Mouse (Mus musculus) hindbrain, embryonic 12.5 days (tissue): Measurements from ENCODE around the gene Pglyrp1. TPM values are rescaled to one million over a fixed set of nuclear protein-coding genes. Genes with fewer than 3 reads are reported as not detected.
A peak's percentile ranks its signal among the peaks of the same experiment; 100 is the strongest.

Source experiments
- ATAC-seq: fragments of 200-750 bp; cut with Nextera tagmentation; 2 replicates; pipeline ENCODE4 v1.8.0; 2017; ENCODE audit warnings: moderate TSS enrichment; ENCODE audit not compliant: low FRiP score
- H3K27ac ChIP-seq: fragments of 300-500 bp; sonication (generic); 2 replicates; pipeline ENCODE4 v1.5.1; 2016; ENCODE audit warnings: mild to moderate bottlenecking
- H3K27me3 ChIP-seq: fragments of 300-500 bp; sonication (generic); 2 replicates; pipeline ENCODE4 v1.6.1; 2016; ENCODE audit warnings: mild to moderate bottlenecking
- H3K36me3 ChIP-seq: fragments of 300-500 bp; sonication (generic); 2 replicates; pipeline ENCODE4 v1.6.1; 2016; ENCODE audit warnings: mild to moderate bottlenecking
- H3K4me1 ChIP-seq: fragments of 300-500 bp; sonication (generic); 2 replicates; pipeline ENCODE4 v1.6.1; 2016
- H3K4me2 ChIP-seq: fragments of 300-500 bp; sonication (generic); replicated peaks from 2 replicates; pipeline ENCODE4 v1.6.1; 2016; ENCODE audit warnings: mild to moderate bottlenecking
- H3K4me3 ChIP-seq: fragments of 300-500 bp; sonication (generic); 2 replicates; pipeline ENCODE4 v1.5.1; 2016; ENCODE audit warnings: mild to moderate bottlenecking
- H3K9ac ChIP-seq: fragments of 300-500 bp; sonication (generic); 2 replicates; pipeline ENCODE4 v1.6.1; 2016; ENCODE audit warnings: mild to moderate bottlenecking, moderate library complexity
- H3K9me3 ChIP-seq: fragments of 300-500 bp; sonication (generic); replicated peaks from 2 replicates; pipeline ENCODE4 v1.6.1; 2016; ENCODE audit warnings: mild to moderate bottlenecking
- WGBS: fragments of 180-500 bp; shearing (Covaris S2); methylation state at CpG from one replicate; pipeline ENCODE4 v1.1.7; 2016; 5-methylcytosine and 5-hydroxymethylcytosine counted together
- polyA plus RNA-seq: library from polyadenylated mRNA; unstranded; fragments of >200 nt; fragmentation: Nextera tagmentation; extraction: Ambion mirVana; gene quantifications from 2 replicates; pipeline ENCODE4 v1.2.1, GENCODE M21; 2016

Gene Pglyrp1
- polyA plus RNA-seq, 1 experiment from 2014 or later: 2.9 TPM

DNA sequence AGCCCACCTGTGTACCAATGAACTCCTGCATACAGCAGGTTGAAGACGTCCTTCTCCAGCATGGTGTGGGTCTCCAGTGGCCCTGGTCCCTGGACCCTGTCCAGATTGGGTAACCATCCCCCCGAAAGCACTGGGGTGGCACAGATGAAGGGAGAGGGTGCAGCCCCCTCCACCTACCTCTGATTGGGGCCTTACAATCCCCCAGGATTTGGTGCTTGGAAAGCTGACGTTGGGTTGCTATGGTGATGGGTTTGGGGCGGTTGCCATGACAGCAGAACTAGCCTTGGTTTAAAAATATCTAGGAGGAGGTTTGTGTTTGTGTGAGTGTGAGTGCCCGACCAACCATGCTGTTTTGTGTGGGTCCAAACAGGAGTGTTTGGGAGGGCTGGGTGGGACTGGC is 51.7 kb downstream of the Pglyrp1 start:
- no peaks in the 10 kb centered on the region for H3K36me3 ChIP-seq
- no peak overlapping the region for H3K9ac ChIP-seq
- peaks cover 54% of the 10 kb centered on the region for H3K4me1 ChIP-seq
- peak overlapping the region; percentile 83 for H3K4me2 ChIP-seq
- ATAC-seq: 0 out of 2 replicates have a peak, but pooled peaks have one; percentile 1
- no peaks in the 10 kb centered on the region for H3K9me3 ChIP-seq
- H3K27me3 ChIP-seq: peaks cover 13% of the 10 kb centered on the region
- H3K4me3 ChIP-seq: 0 out of 2 replicates have a peak overlapping the region, but pooled peaks have one; percentile 12
- H3K27ac ChIP-seq: peak overlapping the region; percentile 95
- WGBS: 28% methylated on average over 5 of the region's 5 CpGs

DNA sequence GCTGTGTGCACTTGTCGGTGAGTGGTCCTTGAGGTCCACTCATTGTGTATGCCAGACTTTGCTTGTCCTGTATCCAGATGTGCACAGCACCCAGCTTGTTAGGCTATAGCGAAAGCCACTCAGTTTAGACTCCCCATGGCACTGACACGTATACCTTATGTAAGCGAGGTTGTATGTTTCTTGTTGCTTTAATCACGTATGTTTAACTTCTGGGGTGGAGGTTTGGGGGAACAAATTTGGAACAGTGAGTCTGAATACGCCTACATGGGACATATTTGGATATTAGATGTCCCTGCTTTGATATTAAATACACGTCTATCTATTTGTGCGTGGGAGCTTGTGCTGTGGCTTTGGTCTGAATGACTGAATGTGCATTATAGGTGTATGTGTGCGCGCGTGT is 52.1 kb downstream of the Pglyrp1 start:
- no peaks in the 10 kb centered on the region for H3K36me3 ChIP-seq
- H3K9ac ChIP-seq: peak overlapping the region; percentile 13; the same call in 1 of the 2 replicates
- no peak for ATAC-seq
- no peaks in the 10 kb centered on the region for H3K9me3 ChIP-seq
- peak overlapping the region; percentile 12; the same call in 1 of the 2 replicates for H3K4me3 ChIP-seq
- whole genome bisulfite sequencing: 61% methylated on average over 11 of the region's 11 CpGs
- peaks cover 13% of the 10 kb centered on the region for H3K27me3 ChIP-seq
- peak overlapping the region; percentile 83 for H3K4me2 ChIP-seq
- peak overlapping the region; percentile 95 for H3K27ac ChIP-seq
- H3K4me1 ChIP-seq: peaks cover 58% of the 10 kb centered on the region

DNA sequence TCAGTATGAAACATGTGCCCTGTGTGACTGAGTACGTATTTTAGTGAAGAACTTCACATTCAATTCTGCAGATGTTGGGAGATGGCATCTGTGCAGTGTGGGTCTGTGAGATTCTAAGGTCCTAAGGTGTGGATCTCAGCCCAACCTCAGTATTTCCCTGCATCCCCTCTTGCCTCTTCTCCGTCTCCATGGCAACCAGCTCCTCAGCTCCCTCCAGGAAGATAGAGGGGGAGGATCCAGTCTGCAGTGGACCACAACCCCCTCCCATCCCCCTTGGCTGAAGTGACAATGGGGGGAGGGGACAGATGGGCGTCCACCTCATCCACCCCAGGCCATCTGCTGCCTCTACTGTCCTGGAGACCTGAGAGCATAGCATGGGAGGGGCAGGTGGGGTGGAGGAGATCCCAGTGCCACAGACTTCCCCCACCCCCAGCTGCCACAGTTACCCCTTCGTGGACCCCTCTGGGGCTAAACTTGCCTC is 52.6 kb downstream of the Pglyrp1 start:
- peak overlapping the region; percentile 95 for H3K27ac ChIP-seq
- H3K9ac ChIP-seq: peak overlapping the region; percentile 13; the same call in 1 of the 2 replicates
- H3K4me3 ChIP-seq: peak overlapping the region; percentile 12; the same call in 1 of the 2 replicates
- peaks cover 13% of the 10 kb centered on the region for H3K27me3 ChIP-seq
- peaks cover 61% of the 10 kb centered on the region for H3K4me1 ChIP-seq
- H3K9me3 ChIP-seq: no peaks in the 10 kb centered on the region
- 18% methylated on average over 4 of the region's 4 CpGs for WGBS
- ATAC-seq: peak; percentile 35
- H3K36me3 ChIP-seq: no peaks in the 10 kb centered on the region
- H3K4me2 ChIP-seq: peak overlapping the region; percentile 83

DNA sequence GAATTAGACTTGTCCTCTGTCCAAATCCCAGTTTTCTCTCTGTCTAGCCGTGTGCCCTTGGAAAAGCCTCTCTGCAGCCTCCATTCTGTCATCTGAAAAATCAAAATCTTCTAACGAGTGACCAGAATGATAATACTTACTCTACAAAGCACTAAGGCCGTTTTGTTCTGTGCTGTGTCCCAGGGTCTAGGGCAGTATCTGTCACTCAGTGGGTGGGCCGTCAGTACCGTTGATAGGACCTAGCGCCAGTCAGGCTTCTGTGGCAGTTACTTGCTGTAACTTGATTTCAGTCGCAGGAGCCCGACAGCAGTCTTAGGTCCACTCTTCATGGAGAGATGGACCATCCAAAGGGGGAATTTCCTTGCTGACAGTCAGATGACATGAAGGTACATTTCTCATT is 53.2 kb downstream of the Pglyrp1 start:
- WGBS: 3% methylated on average over 8 of the region's 8 CpGs
- Histone ChIP-seq H3K9me3 (no peaks in the 10 kb centered on the region), H3K27me3 (peaks cover 13% of the 10 kb centered on the region), H3K4me1 (peaks cover 67% of the 10 kb centered on the region), H3K4me2 (peak overlapping the region; percentile 83), H3K27ac (peak overlapping the region; percentile 95), H3K36me3 (no peaks in the 10 kb centered on the region), H3K9ac (no peak overlapping the region), H3K4me3 (0 out of 2 replicates have a peak overlapping the region, but pooled peaks have one; percentile 12)
- ATAC-seq: no peak

DNA sequence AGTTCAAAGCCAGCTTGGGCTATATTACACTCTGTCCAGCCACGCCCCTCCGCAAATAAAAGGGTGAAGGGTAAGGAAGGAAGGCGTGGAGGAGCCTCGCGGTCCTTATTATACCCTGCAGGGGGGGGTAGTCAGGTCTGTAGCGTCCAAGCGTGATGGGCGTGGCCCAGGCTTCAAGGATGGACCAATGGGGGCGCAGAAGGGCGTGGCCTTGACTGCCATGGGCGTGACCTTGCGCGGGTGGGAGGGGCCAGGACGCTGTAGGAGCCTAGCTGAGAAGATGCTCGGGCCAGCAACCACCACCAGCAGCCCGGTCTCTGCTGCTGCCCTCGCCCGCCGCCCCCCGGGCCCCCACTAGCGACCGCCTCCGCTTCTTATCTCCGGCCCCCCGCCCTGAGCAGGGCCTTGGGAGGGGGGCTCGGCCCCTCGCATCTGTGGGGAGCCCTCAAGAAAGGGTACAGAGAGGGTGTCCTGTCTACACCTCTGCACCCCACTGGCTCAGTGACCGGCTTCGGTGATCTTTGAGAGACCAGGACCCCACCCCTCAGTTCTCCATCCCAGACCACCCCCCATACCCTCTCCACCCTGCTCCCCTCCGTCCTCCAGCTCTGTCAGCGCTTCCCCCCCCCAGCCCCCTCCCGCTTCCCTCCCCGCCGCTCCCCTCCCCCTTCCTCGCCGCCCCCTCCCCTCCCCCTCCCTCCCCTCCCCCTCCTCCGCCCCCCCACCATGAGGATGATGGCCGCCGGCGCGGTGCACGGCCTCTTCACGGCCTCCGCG is 54.2 kb downstream of the Pglyrp1 start, which contains the start of gene Nova2:
Gene Nova2, plus strand, starts transcription at position 727 of the 777 bp plus-strand sequence.
- Histone ChIP-seq H3K4me1 (peaks cover 72% of the 10 kb centered on the region), H3K4me3 (peak within 1 kb of the TSS; percentile 93), H3K4me2 (peak within 1 kb of the TSS; percentile 83), H3K27me3 (peaks cover 13% of the 10 kb centered on the region), H3K9ac (peak within 1 kb of the TSS; percentile 100), H3K9me3 (no peaks in the 10 kb centered on the region), H3K27ac (peak within 1 kb of the TSS; percentile 95), H3K36me3 (no peaks in the 10 kb centered on the region)
- ATAC-seq: peak; percentile 87
- under 1% methylated on average over 28 of the region's 45 CpGs for WGBS

DNA sequence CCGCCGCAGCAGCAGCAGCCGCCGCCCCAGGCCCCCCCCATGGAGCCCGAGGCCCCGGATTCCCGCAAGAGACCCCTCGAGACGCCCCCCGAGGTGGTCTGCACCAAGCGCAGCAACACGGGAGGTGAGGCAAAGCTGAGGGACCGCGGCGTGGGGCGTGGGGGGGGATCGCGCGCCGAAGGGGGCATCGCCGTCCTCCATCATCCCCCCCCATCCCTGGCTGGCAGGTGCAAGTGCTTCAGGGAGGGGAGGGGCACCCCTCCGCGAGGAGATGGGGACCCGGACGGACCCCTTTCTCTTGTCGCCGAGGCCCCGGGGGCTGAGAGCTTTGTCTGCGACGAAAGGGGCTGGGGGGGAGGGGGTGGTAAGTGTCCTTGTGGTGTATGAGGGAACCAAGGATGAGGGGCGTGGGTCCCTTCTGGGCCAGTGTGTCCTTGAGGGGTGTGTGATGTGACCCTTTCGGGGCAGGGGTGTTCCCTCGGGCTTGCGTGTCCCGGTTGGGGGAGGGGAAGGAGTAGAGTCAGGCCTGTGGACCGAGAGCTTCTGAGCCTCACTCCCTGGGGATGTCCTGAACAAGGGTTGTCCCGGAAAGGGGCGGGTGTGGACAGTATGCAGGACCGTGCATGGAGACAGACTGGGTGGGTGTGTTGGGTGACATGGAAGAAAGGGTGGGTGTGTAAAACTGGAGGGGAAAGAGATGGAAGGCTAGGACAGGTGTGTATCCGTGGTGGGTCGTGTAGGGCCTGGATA is 55.1 kb downstream of the Pglyrp1 start:
- H3K36me3 ChIP-seq: no peaks in the 10 kb centered on the region
- peak overlapping the region; percentile 93 for H3K4me3 ChIP-seq
- WGBS: 3% methylated on average over 33 of the region's 42 CpGs
- H3K27ac ChIP-seq: peak overlapping the region; percentile 95
- peaks cover 13% of the 10 kb centered on the region for H3K27me3 ChIP-seq
- no peaks in the 10 kb centered on the region for H3K9me3 ChIP-seq
- H3K4me1 ChIP-seq: peaks cover 72% of the 10 kb centered on the region
- ATAC-seq: peak; percentile 11
- peak overlapping the region; percentile 100 for H3K9ac ChIP-seq
- peak overlapping the region; percentile 83 for H3K4me2 ChIP-seq

DNA sequence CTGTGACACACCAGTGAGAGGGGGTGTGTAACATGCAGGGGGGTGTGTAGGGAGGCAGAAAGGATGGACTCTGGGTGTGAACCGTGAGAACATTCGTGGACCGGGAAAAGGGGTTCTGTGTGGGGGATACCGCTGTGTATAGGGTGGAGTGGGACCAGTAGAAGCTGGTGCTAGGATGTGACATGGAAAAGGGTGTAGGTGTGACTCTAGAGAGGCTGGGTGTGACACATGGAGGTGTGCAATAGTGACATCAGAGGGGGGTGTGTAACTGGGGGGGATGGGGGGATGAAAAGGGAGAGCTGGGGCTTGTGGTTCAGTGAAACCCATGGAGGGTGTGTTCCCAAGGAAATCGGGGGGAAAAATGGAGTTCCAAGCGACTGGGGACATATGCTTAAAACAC is 55.8 kb downstream of the Pglyrp1 start:
- 54% methylated on average over 6 of the region's 6 CpGs for WGBS
- H3K36me3 ChIP-seq: no peaks in the 10 kb centered on the region
- H3K4me2 ChIP-seq: peak overlapping the region; percentile 83
- H3K4me1 ChIP-seq: peaks cover 72% of the 10 kb centered on the region
- H3K27ac ChIP-seq: peak overlapping the region; percentile 95
- peak overlapping the region; percentile 100 for H3K9ac ChIP-seq
- H3K4me3 ChIP-seq: peak overlapping the region; percentile 93
- no peak for ATAC-seq
- peaks cover 13% of the 10 kb centered on the region for H3K27me3 ChIP-seq
- H3K9me3 ChIP-seq: no peaks in the 10 kb centered on the region

DNA sequence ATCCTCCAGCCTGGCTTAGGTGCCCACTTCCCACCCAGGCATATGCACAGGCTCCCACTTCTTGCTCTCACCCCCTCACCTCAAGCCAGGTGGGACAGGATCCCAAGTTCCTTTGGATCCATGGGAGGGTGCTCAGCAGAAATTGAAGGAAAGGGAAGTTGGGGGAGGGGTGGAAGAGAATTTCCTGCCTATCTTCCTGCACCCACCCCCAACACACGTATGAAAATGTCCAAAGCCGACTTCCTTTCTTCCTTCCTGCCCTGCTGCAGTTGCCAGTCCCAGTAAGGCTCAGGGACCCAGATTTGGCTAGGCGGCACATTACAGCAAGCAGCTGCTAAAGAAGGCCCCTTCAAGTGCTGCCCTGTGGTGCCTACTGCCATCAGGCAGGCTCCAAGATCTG is 56.6 kb downstream of the Pglyrp1 start:
- no peak for ATAC-seq
- H3K4me2 ChIP-seq: peak overlapping the region; percentile 83
- H3K36me3 ChIP-seq: no peaks in the 10 kb centered on the region
- no peaks in the 10 kb centered on the region for H3K9me3 ChIP-seq
- H3K4me3 ChIP-seq: peak overlapping the region; percentile 93
- peak overlapping the region; percentile 95; the same call in 1 of the 2 replicates for H3K27ac ChIP-seq
- H3K9ac ChIP-seq: peak overlapping the region; percentile 100
- 58% methylated on average over 3 of the region's 3 CpGs for WGBS
- peaks cover 72% of the 10 kb centered on the region for H3K4me1 ChIP-seq
- H3K27me3 ChIP-seq: peaks cover 13% of the 10 kb centered on the region

Other genes starting within 250 kb of the Pglyrp1 start
- gene Psg21, start 214.6 kb upstream of the Pglyrp1 start, polyA plus RNA-seq: not detected in 2 replicates
- gene Psg20, start 185.1 kb upstream of the Pglyrp1 start, polyA plus RNA-seq: not detected in 2 replicates
- not detected in 2 replicates for gene Psg22, start 153.2 kb upstream of the Pglyrp1 start, polyA plus RNA-seq
- not detected in 2 replicates for gene Psg19, start 72.8 kb upstream of the Pglyrp1 start, polyA plus RNA-seq
- not detected in 2 replicates for gene Psg17, start 49.7 kb upstream of the Pglyrp1 start, polyA plus RNA-seq
- 0.27 and 0.45 TPM in 2 replicates for gene Mill2, start 31.4 kb upstream of the Pglyrp1 start, polyA plus RNA-seq
- gene Ccdc61, start 39.1 kb downstream of the Pglyrp1 start, polyA plus RNA-seq: 28.8 and 31.9 TPM in 2 replicates
- gene Nova2, start 54.6 kb downstream of the Pglyrp1 start, polyA plus RNA-seq: 11.2 and 12.5 TPM in 2 replicates
- 0.29 and 0.37 TPM in 2 replicates for gene Nanos2, start 116.1 kb downstream of the Pglyrp1 start, polyA plus RNA-seq
- gene Mypop, start 119.9 kb downstream of the Pglyrp1 start, polyA plus RNA-seq: 6.8 and 6.9 TPM in 2 replicates
- gene Irf2bp1, start 132.7 kb downstream of the Pglyrp1 start, polyA plus RNA-seq: 44.0 and 47.4 TPM in 2 replicates
- gene Foxa3, start 152.2 kb downstream of the Pglyrp1 start, polyA plus RNA-seq: 0.10 and 0.73 TPM in 2 replicates
- gene Sympk, start 153.0 kb downstream of the Pglyrp1 start, polyA plus RNA-seq: 47.0 and 50.8 TPM in 2 replicates
- gene Rsph6a, start 183.4 kb downstream of the Pglyrp1 start, polyA plus RNA-seq: not detected in 2 replicates
- 20.1 and 23.6 TPM in 2 replicates for gene Dmwd, start 204.9 kb downstream of the Pglyrp1 start, polyA plus RNA-seq
- gene Dmpk, start 212.5 kb downstream of the Pglyrp1 start, polyA plus RNA-seq: 13.4 and 14.6 TPM in 2 replicates
- gene Six5, start 223.3 kb downstream of the Pglyrp1 start, polyA plus RNA-seq: 9.1 and 9.7 TPM in 2 replicates
- gene Gm4969, start 247.0 kb downstream of the Pglyrp1 start, polyA plus RNA-seq: 1.8 TPM in 2 replicates
- 20.9 TPM in 2 replicates for gene Fbxo46, start 248.5 kb downstream of the Pglyrp1 start, polyA plus RNA-seq